Mouse (Mus musculus): ENCODE measurements at regions not wholly inside any gene's neighbourhood (a gene's known extent, or its start where the extent isn't known, plus 50 kb on each side); places are given as distances from the start of the nearest gene placed in this dataset.

DNA sequence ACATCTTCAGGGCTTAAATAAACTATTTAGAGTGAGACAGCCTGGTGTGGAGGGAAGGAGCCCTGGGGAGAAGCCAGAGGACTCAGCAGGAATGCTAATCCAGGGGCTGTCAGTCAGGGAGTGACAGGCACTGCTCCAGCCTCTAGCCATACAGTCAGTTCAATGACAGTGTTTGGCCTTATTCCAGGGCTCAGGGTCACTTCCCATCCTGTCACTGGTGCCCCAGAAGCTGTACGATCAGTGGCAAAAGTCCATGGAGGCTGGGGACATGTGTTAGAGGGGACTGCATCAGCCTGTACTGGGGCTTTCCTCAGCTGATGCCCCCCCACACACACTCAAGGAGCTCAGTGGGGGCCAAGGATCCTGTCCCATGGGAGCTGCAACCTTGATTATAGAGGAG, 176.1 kb upstream of the 1700012A03Rik start:
- TF ChIP-seq POLR2A (IDR thresholded peaks at IDR 0.05; ENCODE audit: insufficient read length, low read depth) = no peak
- no peak for TF ChIP-seq TCF3 (IDR thresholded peaks at IDR 0.05; ENCODE audit: insufficient read length, low read depth)
- no peak for TF ChIP-seq USF1 (IDR thresholded peaks at IDR 0.05; ENCODE audit: low read depth)
- no peak for TF ChIP-seq POLR2AphosphoS2 (IDR thresholded peaks at IDR 0.05; ENCODE audit: insufficient read length, low read depth)
- TF ChIP-seq MYOD1 (IDR thresholded peaks at IDR 0.05; ENCODE audit: control insufficient read depth in 1 of 3, insufficient read length in 2 of 3, low read depth in 2 of 3) = no peak
- TF ChIP-seq REST (IDR thresholded peaks at IDR 0.05; ENCODE audit: insufficient read depth, insufficient read length) = no peak
- no peak for TF ChIP-seq E2F4 (IDR thresholded peaks at IDR 0.05; ENCODE audit: insufficient read depth)

Measured in myocyte (in vitro differentiated cells).